Mouse (Mus musculus) myocyte (in vitro differentiated cells): ENCODE data around the gene Tcp11.

ENCODE experiments used
- CEBPB ChIP-seq: IDR thresholded peaks from 2 replicates; pipeline ENCODE4 v1.6.1; 2011; ENCODE audit warnings: mild to moderate bottlenecking, moderate library complexity; ENCODE audit not compliant: poor library complexity, insufficient read depth, severe bottlenecking
- E2F4 ChIP-seq: IDR thresholded peaks from one replicate; pipeline ENCODE4 v1.6.1; 2011; ENCODE audit warnings: mild to moderate bottlenecking, control low read depth, moderate library complexity; ENCODE audit not compliant: insufficient read depth
- MAX ChIP-seq: IDR thresholded peaks from one replicate; pipeline ENCODE4 v1.6.1; 2011; ENCODE audit warnings: low read depth, mild to moderate bottlenecking, control low read depth
- MYOG ChIP-seq, 3 experiments: IDR thresholded peaks; one replicate each; pipeline ENCODE4 v1.6.1; 2011; ENCODE audit warnings: control low read depth in 2 of 3, low read depth in 2 of 3, mild to moderate bottlenecking in 2 of 3; ENCODE audit not compliant: insufficient read length in 2 of 3, control insufficient read depth in 1 of 3, insufficient read depth in 1 of 3
- POLR2A ChIP-seq: IDR thresholded peaks from one replicate; pipeline ENCODE4 v1.6.1; 2011; ENCODE audit warnings: low read depth, mild to moderate bottlenecking, control low read depth, moderate library complexity; ENCODE audit not compliant: insufficient read length
- POLR2AphosphoS2 ChIP-seq: IDR thresholded peaks from one replicate; pipeline ENCODE4 v1.6.1; 2011; ENCODE audit warnings: low read depth, control low read depth; ENCODE audit not compliant: insufficient read length
- REST ChIP-seq: IDR thresholded peaks from one replicate; pipeline ENCODE4 v1.6.1; 2011; ENCODE audit warnings: mild to moderate bottlenecking, control low read depth, moderate library complexity; ENCODE audit not compliant: insufficient read depth, insufficient read length
- SRF ChIP-seq: IDR thresholded peaks from one replicate; pipeline ENCODE4 v1.6.1; 2011; ENCODE audit warnings: low read depth; ENCODE audit not compliant: control insufficient read depth, insufficient read length
- TCF12 ChIP-seq: IDR thresholded peaks from one replicate; pipeline ENCODE4 v1.6.1; 2011; ENCODE audit warnings: mild to moderate bottlenecking, control low read depth; ENCODE audit not compliant: poor library complexity, insufficient read depth, severe bottlenecking
- TCF3 ChIP-seq: IDR thresholded peaks from one replicate; pipeline ENCODE4 v1.6.1; 2011; ENCODE audit warnings: low read depth, control low read depth; ENCODE audit not compliant: insufficient read length
- USF1 ChIP-seq: IDR thresholded peaks from one replicate; pipeline ENCODE4 v1.6.1; 2011; ENCODE audit warnings: low read depth, mild to moderate bottlenecking, control low read depth, moderate library complexity

DNA sequence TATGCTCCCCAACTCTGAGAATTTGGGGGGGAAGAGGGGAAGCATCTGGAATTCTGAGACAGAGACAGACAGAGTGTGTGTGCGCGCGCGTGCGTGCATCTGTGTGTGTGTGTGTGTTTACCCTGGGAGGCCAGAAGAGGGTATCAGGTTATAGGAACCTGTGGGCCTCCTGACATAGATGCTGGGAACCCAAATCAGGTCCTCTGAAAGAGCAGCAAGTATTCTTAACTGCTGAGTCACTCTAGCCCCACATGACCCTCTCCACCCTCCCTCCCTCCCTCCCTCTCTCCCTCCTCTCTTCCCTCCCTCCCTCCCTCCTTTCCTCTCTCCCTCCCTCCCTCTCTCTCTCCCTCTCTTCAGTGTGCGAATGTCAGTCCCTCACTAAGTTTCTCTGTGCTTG lies 8.3 kb upstream of the Tcp11 start:
- TF ChIP-seq E2F4: no peak
- TF ChIP-seq POLR2A: no peak
- no peak for TF ChIP-seq MYOG (IDR thresholded peaks at IDR 0.05; ENCODE audit: control insufficient read depth in 1 of 3, insufficient read depth in 1 of 3, insufficient read length in 2 of 3, low read depth in 2 of 3)
- TF ChIP-seq CEBPB: no peak
- no peak for TF ChIP-seq TCF12
- no peak for TF ChIP-seq REST
- no peak for TF ChIP-seq MAX
- no peak for TF ChIP-seq SRF
- TF ChIP-seq USF1: no peak
- no peak for TF ChIP-seq POLR2AphosphoS2
- TF ChIP-seq TCF3: no peak
